10 mouse cellular contexts compared by ENCODE assay signal in the genomic region with DNA sequence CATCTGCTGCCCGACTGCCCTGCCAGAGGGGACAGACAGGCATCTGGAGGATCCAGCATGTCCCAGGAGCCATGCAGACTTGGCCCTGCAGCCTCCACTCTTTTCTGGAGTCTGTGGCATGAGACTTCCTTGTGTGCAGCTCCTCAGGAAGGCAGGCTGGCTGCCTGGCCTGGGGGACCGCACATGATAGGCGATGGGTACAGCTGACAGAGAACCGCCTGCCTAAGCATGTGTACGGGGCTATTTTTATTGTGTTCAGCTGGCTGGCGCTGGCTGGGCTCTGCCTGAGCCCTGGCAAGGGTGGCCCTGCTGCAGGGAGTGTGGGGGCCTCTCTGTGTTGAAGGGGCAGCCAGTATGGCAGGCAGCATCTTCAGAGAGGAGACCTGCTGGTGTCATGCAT.
DNase-seq lines count a peak whose midpoint lies in the region; ATAC-seq and TF ChIP-seq lines count a peak whose summit lies in the region.
"Had no signal": no experiment of that assay in that cellular context is flagged by ENCODE, and none has a peak within 500 bp of the region (broad histone marks: within the 10 kb centered on the region; RNA-seq: fewer than 3 reads in every experiment).

No protein-coding gene starts in this region.

- no peak for TF ChIP-seq EP300 in liver, embryonic 14.5 days (IDR thresholded peaks at IDR 0.05; ENCODE audit: low read depth)

- no peaks in the 10 kb centered on the region for H3K36me3 ChIP-seq in heart, embryonic 13.5 days
- no peaks in the 10 kb centered on the region for H3K36me3 ChIP-seq in liver, embryonic 14.5 days (replicated peaks; ENCODE audit: control insufficient read depth, insufficient read depth, low read depth)

- peak overlapping the region; percentile 37 for H3K9ac ChIP-seq in heart, embryonic 13.5 days
- H3K9ac ChIP-seq in liver, embryonic 14.5 days (replicated peaks): peak overlapping the region; percentile 63

- TF ChIP-seq CTCF in liver, embryonic 14.5 days (IDR thresholded peaks at IDR 0.05; ENCODE audit: low read depth): no peak

- WGBS in heart, embryonic 13.5 days: 54% methylated on average over 6 of the region's 6 CpGs
- WGBS in liver, embryonic 14.5 days (ENCODE audit: insufficient replicate concordance): 32% methylated on average over 6 of the region's 6 CpGs

- H3K9me3 ChIP-seq in heart, embryonic 13.5 days: no peaks in the 10 kb centered on the region
- H3K9me3 ChIP-seq in liver, embryonic 14.5 days (ENCODE audit: control insufficient read depth, low read length): no peaks in the 10 kb centered on the region

- no peak for ATAC-seq in heart, embryonic 13.5 days (ENCODE audit: extremely low read depth, insufficient number of reproducible peaks, low FRiP score, low TSS enrichment)
- no peak for ATAC-seq in liver, embryonic 14.5 days (ENCODE audit: insufficient read depth)

- H3K4me3 ChIP-seq in heart, embryonic 13.5 days: no peak overlapping the region
- H3K4me3 ChIP-seq in liver, embryonic 14.5 days (ENCODE audit: insufficient read depth in 1 of 2, low read depth in 2 of 2, low read length in 2 of 2): no peak overlapping the region

- H3K4me2 ChIP-seq in heart, embryonic 13.5 days: peak overlapping the region; percentile 2; the same call in 1 of the 2 replicates
- no peak overlapping the region for H3K4me2 ChIP-seq in liver, embryonic 14.5 days (ENCODE audit: low read depth)

- H3K27ac ChIP-seq in heart, embryonic 13.5 days (replicated peaks): peak overlapping the region; percentile 51
- peak overlapping the region; percentile 93 for H3K27ac ChIP-seq in liver, embryonic 14.5 days

- no peaks in the 10 kb centered on the region for H3K27me3 ChIP-seq in heart, embryonic 13.5 days (replicated peaks)
- no peaks in the 10 kb centered on the region for H3K27me3 ChIP-seq in liver, embryonic 14.5 days (ENCODE audit: control insufficient read depth, insufficient read depth, low read length)

- H3K4me1 ChIP-seq in heart, embryonic 13.5 days: peaks cover 46% of the 10 kb centered on the region
- peaks cover 32 to 38% of the 10 kb centered on the region in 2 experiments for H3K4me1 ChIP-seq in liver, embryonic 14.5 days (replicated peaks; ENCODE audit: control insufficient read depth in 2 of 2, insufficient read depth in 2 of 2, low read length in 1 of 2)

- DNase-seq in frontal cortex, adult 2 months (ENCODE audit: extremely low spot score in 1 of 2, low spot score in 1 of 2): peak; percentile 41 to 60
- DNase-seq in frontal cortex, postnatal 14 days (ENCODE audit: low spot score in 2 of 2): no peak
- peak; percentile 40 for DNase-seq in A20 (ENCODE audit: low read depth, low spot score)
- DNase-seq in liver, embryonic 14.5 days (ENCODE audit: low read depth in 3 of 3, low spot score in 3 of 3): no peak
- no peak for DNase-seq in adrenal gland, postnatal 4 days (ENCODE audit: low spot score in 2 of 2)
- DNase-seq in spleen, postnatal 14 days (ENCODE audit: low spot score in 2 of 2): no peak
- DNase-seq in Muller cell, postnatal 12 days (ENCODE audit: inconsistent ontology term): no peak
- DNase-seq: lung, postnatal 36 days; thymus, adult 18-20 months had no signal

Comparison
In these comparisons a context has a peak if more than half of its experiments do, and no peak if none do; other contexts are left out.
1. DNase-seq: peak in frontal cortex, adult 2 months (2 of 2) and A20 (single experiment); none in frontal cortex, postnatal 14 days (0 of 2), liver, embryonic 14.5 days (0 of 3), adrenal gland, postnatal 4 days (0 of 2), spleen, postnatal 14 days (0 of 2) and Muller cell, postnatal 12 days (single experiment).